Mouse (Mus musculus): ENCODE results near the gene Unc45b. TPM values are rescaled to one million over a fixed set of nuclear protein-coding genes. Genes with fewer than 3 reads are reported as not detected.
A peak's percentile ranks its signal among the peaks of the same experiment; 100 is the strongest.
"Not testable (repeated sequence)": the region's sequence is repeated elsewhere in the genome, so short reads cannot be mapped to it uniquely, and the experiment has no call there.

The Unc45b gene
- polyA plus RNA-seq, 1 experiment: 2.5 TPM

DNA sequence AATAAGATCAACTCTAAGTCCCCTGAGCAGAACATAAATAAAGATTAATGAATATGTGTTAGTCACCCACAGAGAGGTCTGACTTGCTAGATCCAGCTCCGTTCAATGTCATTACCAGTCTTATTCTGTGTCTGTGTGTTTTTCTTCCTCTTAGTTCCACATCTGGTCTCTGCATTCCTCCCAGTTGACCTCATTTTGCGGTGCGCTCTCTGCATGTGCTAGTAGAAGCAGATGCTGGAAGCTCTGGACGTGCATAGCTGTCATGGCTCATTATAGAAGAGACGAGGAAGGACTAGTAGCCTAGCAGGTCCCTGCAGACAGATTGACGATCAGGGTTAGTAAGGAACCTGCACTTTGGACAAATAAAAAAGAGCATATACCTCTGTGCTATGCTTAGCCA is 33.0 kb downstream of the Unc45b start:
- DNase-seq (ENCODE audit: extremely low spot score in 1 of 2, low spot score in 1 of 2): no peak

GRCm38 (mm10) chr11:82945636-82946035 is 35.3 kb downstream of the Unc45b start:
- no peak for DNase-seq (ENCODE audit: extremely low spot score in 1 of 2, low spot score in 1 of 2)

DNA sequence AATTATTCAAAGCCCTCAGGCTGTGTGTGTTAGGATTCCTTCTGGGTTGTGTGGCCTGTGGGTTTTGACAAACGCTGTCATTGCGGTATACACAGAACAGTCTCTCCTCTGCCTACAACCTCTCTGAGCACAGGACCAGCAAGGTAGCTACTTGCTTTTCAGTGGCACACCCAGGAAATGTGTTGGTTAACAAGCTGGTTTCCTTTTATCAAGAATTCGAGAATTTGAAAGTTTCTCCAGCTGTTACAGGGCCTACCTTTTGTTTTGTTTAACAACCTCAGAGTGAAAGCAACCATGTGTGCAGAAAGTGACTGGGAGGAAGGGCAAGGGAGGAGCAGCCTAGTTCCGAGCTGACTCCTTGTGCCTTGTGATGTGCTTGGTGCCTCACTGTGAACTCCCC is 37.1 kb downstream of the Unc45b start:
- no peak for DNase-seq (ENCODE audit: extremely low spot score in 1 of 2, low spot score in 1 of 2)

GRCm38 (mm10) chr11:82949036-82949435 is 38.7 kb downstream of the Unc45b start:
- no peak for DNase-seq (ENCODE audit: extremely low spot score in 1 of 2, low spot score in 1 of 2)

DNA sequence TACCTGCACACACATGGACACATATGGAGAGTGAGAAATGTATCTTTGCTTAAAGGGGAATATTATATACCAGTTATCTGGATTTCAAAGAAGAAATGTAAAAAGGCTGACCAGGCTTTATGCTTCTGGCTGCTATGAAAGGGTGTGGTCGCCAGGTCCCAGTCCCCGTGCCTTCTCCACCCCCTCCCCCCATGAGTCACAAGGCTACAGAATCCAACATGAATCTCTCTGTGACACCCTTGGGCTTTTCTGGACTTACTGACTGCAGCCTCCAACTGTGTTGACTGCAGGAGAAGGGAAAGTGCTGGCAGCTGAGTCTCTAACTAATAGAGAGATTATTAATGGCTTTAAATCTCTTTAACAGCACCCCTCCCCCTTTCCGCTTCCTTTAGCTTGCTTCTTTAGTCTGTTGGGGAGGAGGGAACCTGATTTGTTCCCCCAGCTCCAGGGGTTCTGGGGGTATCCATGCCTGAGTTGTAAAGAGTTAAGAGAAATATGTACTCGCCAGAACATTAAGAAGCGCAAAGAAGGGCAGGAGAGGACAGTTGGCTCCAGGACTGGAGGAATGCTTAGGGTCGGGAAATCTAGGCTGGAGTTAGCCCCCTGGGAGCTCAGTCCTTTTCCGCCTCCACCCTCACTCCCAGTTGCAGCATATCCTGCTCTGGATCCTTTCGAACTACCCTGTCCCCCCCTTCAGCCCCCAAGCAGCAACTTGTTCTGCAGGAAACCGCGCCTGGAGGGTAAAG is 40.6 kb downstream of the Unc45b start, which contains the start of gene Slfn5:
Gene Slfn5 (plus strand): TSS at position 614 of the 746 bp plus-strand sequence.
- no peak for DNase-seq (ENCODE audit: extremely low spot score in 1 of 2, low spot score in 1 of 2)

DNA sequence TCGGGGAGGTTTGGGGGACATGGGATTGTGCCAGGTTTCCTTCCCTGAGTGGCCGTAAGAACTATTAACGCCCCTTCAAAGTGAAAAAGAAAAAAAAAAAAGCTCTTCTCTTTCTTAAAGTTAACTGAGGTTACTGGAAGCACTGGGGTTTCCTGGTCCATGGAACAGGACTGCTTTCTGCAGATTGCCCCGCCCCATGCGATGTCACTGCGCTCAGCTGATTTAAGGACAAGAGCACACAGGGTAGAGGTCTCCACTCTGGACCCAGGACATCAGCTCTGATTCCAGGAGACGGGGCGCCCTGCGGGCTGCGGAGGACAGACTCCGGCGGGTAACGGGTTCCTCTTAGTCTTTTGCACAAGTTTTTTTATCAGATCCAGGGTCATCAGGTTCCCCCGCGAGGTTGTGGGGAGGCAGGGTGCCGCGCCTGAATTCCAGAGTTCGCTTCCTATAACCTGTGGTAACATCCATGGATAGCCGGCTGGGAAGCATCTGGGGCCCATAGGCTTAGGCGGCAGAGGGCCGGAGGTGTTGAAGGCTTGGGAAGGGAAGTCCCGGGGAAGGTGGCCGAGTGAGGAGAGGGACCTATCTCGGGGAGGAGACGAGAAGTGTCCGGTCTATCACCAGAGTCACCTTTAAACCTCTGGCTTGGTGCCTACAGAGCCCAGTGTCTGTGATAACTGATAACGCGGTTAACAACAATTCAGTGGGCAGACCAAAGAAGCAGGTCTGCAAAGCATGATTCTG is 41.7 kb downstream of the Unc45b start:
- DNase-seq (ENCODE audit: extremely low spot score in 1 of 2, low spot score in 1 of 2): no peak

DNA sequence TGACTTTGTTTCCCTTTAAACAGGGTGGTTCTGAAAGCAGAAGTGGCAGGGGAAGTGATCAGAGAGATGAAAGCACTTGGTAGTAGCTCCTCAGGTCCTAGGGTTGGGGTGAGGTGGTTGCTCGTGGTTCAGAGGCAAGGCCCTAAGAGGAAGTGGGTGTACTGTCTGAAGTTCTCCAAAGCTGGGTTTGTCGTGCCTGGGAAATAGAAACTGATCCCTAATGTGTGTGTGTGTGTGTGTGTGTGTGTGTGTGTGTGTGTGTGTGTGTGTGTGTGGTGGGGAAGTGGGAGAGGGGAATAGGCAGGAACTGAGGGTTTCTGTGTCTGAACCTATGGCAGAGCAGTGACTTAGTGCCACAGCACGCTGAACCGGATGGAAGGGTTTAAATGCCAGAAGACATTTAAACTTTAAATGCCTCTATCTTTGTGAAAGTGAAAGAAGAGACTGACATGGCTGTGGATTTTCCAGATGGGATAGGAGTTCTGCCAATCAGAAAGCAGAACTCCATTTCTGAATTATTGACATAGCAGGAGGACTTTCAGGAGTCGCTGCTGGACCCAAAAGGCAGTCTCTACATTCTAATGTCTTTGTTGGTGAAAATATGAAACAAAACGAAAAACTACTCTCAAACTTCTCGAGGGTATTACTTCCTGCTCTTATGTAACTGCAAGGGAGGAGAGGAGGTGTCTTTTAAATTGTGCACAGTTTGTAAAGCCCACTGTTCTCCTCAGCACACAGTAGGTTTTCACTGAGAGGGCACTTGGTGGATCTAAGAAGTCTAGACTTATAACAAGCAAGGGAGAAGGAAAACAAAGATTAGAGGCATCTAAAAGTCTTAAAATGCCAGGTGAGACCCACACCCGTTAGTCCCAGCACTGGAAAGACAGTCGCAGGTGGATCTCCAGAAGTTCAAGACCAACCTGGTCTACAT is 42.5 kb downstream of the Unc45b start:
- no peak for DNase-seq (ENCODE audit: extremely low spot score in 1 of 2, low spot score in 1 of 2)

DNA sequence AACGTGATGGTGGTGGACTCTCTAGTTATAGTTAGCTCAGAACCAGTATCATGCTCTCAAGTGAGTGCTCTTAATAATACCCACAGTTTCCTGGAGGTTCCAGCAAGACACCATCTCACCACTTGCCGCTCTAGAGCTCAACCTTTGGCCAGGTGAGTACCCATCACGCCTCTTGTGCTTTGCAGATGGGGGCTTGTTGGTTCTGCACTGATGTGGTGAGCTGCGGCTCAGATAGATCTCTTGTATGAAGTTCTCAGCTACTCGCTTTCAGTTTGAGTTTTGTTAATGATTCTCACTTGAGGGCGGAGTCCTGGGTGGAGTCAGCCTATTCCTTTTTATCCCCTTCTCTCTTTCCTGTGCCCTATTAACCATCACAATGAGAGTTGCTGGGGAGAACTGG is 44.3 kb downstream of the Unc45b start:
- DNase-seq (ENCODE audit: extremely low spot score in 1 of 2, low spot score in 1 of 2): no peak

DNA sequence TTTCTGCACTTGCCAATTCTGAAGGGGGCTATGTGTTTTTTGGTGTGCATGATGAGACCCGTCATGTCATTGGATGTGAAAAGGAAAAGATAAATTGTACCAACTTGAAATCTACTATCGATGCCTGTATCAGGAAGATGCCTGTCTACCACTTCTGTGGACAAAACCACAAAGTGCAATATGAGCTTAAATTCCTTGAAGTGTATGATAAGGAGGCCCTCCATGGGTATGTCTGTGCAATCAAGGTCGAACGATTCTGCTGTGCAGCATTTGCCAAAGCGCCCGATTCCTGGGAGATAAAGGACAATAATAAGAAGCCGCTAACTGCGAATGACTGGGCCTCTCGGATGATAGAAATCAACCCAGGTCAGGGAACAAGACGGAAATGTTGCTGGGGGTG is 46.6 kb downstream of the Unc45b start:
- no peak for DNase-seq (ENCODE audit: extremely low spot score in 1 of 2, low spot score in 1 of 2)

- peak in 1 of 2 experiments; percentile 60 for DNase-seq (ENCODE audit: extremely low spot score in 1 of 2, low spot score in 1 of 2)
Measured at GRCm38 (mm10) chr11:82959613-82960012, 49.3 kb downstream of the Unc45b start.

DNA sequence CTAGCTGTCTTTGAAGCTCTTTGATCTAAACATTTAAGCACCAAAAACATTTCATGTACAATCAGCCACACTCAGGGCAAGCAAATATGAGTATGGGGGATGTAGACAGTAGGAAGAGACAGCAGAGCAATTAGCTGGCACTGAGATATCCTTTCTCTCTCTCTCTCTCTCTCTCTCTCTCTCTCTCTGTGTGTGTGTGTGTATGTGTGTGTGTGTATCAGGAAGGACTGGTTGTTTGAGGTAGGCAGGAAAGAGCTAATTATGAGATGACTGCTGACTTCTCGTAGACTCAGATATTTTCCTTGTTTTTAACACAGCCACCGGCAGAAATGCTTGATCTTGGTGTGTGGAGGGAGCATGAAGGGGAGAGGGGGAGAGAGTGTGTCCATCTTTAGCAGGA is 51.4 kb downstream of the Unc45b start:
- no peak for DNase-seq (ENCODE audit: extremely low spot score in 1 of 2, low spot score in 1 of 2)

DNA sequence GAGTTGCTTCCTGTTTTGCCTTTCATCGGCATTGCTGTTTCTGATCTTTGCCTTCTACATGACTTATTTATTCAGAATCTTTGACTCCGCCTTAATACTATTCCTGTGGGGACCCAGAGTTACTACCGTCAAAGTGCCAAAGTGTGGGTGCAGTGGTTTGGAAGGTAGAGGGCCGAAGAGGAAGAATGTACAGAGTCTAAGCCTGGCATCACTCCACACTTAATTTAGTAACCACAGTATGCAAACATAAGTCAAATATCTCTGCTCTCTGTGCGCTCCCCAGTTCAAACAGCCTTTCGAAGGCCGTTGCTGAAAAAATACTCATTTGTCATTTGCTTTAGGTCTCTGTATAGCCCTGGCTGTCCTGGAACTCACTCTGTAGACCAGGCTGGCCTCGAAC is 51.9 kb downstream of the Unc45b start:
- no peak for DNase-seq (ENCODE audit: extremely low spot score in 1 of 2, low spot score in 1 of 2)

DNA sequence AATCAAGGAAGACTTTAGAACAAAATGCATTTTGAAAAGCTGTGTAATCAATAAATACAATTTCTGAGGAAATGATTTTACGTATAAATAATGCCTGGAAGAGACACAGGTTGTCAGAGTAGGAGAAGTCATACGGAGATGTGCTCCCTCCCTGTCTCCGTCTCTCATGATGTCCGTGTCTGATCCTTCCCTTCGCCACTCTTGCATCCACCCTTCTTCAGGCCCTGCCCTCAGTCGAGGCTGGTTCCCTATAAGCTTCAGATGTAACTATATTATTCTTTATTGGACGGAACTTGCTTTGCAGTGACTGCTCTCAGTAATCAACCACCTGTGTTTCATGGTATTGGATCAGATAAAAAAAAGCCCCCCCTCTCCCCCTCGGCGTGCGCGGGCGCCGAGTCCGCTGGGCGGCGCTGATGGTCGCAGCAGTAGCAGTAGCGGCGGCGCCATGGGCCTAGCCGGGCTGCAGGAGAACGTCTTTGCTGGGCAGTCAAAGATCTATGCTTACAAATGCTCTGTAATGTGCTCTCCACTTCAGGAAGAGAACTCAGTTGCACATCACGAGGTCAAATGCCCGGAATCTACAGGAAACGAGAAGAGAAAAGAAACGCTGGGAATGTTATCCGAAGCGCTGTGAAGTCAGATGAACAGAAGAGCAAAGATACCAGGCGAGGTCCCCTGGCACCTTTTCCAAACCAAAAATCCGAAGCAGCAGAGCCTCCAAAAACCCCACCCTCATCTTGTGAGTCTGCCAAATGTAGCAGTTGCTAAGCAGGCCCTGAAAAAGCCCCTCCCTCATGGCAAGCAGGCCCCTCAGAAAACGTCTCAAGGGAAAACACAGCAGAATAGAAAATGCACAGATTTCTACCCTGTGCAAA is 60.6 kb downstream of the Unc45b start:
- peak in 1 of 2 experiments; percentile 20 for DNase-seq (ENCODE audit: extremely low spot score in 1 of 2, low spot score in 1 of 2)

GRCm38 (mm10) chr11:82971590-82971974 is 61.2 kb downstream of the Unc45b start:
- DNase-seq (ENCODE audit: extremely low spot score in 1 of 2, low spot score in 1 of 2): no peak

GRCm38 (mm10) chr11:82973916-82974315 is 63.6 kb downstream of the Unc45b start:
- no peak for DNase-seq (ENCODE audit: extremely low spot score in 1 of 2, low spot score in 1 of 2)

DNA sequence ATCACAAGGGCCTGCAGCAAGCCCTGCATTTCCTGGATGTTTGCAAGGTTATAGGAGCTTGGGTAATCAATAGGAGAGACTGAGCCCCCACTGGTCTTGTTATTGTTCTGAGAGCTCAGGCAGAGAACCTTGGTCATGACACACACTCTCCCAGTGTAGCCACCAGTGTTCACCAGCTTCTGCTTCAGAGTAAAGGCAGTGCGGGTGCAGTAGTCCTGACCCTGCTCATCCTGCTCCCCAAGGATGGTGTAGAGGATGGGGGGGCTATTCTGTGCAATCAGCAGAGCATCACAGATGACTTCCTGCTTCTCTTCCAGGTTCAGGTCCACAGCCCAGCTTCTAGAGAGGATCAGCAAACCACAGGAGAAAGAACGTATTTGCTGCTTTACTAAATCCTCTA is 72.1 kb downstream of the Unc45b start:
- not testable (repeated sequence) for DNase-seq (ENCODE audit: extremely low spot score in 1 of 2, low spot score in 1 of 2)

- DNase-seq (ENCODE audit: extremely low spot score in 1 of 2, low spot score in 1 of 2): no peak
Measured at GRCm38 (mm10) chr11:82983193-82983592, 72.8 kb downstream of the Unc45b start.

GRCm38 (mm10) chr11:82987621-82988020 is 77.3 kb downstream of the Unc45b start:
- peak in 1 of 2 experiments; percentile 39 for DNase-seq (ENCODE audit: extremely low spot score in 1 of 2, low spot score in 1 of 2)

DNA sequence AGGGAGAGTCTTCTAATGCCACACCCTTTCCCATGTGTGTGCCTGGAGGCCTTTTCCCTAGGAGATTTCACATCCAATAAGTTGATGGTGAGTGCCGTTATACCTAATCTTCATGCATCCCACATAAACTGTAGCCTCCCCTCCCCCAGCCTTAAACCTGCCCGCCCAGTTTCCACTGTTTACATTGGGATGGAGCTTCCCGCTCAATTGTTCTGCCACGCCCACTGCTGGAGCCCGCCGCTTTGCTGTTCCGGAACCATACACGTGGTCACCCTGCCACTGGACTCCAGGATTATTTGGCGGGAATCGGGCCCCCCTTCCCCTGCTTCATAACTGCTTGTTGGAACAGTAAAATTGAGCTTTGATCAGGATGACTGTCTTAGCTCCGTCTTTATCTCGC is 79.0 kb downstream of the Unc45b start:
- no peak for DNase-seq (ENCODE audit: extremely low spot score in 1 of 2, low spot score in 1 of 2)

Measured in frontal cortex, adult 2 months (tissue).